Mouse (Mus musculus) liver, embryonic 16.5 days (tissue): Measurements from ENCODE around the gene Eva1a. TPM values are rescaled to one million over a fixed set of nuclear protein-coding genes. Genes with fewer than 3 reads are reported as not detected.

Source experiments
- ATAC-seq: fragments of 200-750 bp; cut with Nextera tagmentation; 2 replicates; pipeline ENCODE4 v1.8.0; 2017; ENCODE audit warnings: low read depth, mild to moderate bottlenecking, moderate number of reproducible peaks, moderate library complexity
- H3K27ac ChIP-seq: fragments of 300-500 bp; sonication (generic); 2 replicates; pipeline ENCODE4 v1.5.1; 2014; ENCODE audit warnings: mild to moderate bottlenecking, low read length
- H3K27me3 ChIP-seq: fragments of 300-500 bp; sonication (generic); 2 replicates; pipeline ENCODE4 v1.6.1; 2014; ENCODE audit warnings: low read depth, low read length, mixed read lengths; ENCODE audit not compliant: control insufficient read depth, insufficient read depth
- H3K36me3 ChIP-seq: fragments of 300-500 bp; sonication (generic); 2 replicates; pipeline ENCODE4 v1.6.1; 2014; ENCODE audit warnings: mild to moderate bottlenecking; ENCODE audit not compliant: control insufficient read depth, insufficient read depth
- H3K4me1 ChIP-seq: fragments of 300-500 bp; sonication (generic); 2 replicates; pipeline ENCODE4 v1.6.1; 2014; ENCODE audit warnings: low read depth, low read length, mixed read lengths; ENCODE audit not compliant: control insufficient read depth
- H3K4me2 ChIP-seq: fragments of 300-500 bp; sonication (generic); 2 replicates; pipeline ENCODE4 v1.6.1; 2014; ENCODE audit warnings: low read depth, low read length, mixed read lengths
- H3K4me3 ChIP-seq: fragments of 300-500 bp; sonication (generic); 2 replicates; pipeline ENCODE4 v1.5.1; 2014; ENCODE audit warnings: low read depth, mild to moderate bottlenecking, low read length
- H3K9ac ChIP-seq: fragments of 300-500 bp; sonication (generic); 2 replicates; pipeline ENCODE4 v1.6.1; 2014; ENCODE audit warnings: low read depth, low read length
- H3K9me3 ChIP-seq: fragments of 300-500 bp; sonication (generic); replicated peaks from 2 replicates; pipeline ENCODE4 v1.6.1; 2016; ENCODE audit warnings: low read length; ENCODE audit not compliant: control insufficient read depth
- WGBS: fragments of 180-500 bp; shearing (Covaris S2); extraction: QIAGEN DNeasy Blood & Tissue Kit; methylation state at CpG from one replicate; pipeline ENCODE4 v1.1.7; 2014; ENCODE audit not compliant: insufficient replicate concordance; 5-methylcytosine and 5-hydroxymethylcytosine counted together
- polyA plus RNA-seq: library from polyadenylated mRNA; unstranded; fragments of >200 nt; fragmentation: Nextera tagmentation; extraction: Ambion mirVana; gene quantifications from 2 replicates; pipeline ENCODE4 v1.2.1, GENCODE M21; 2015

The Eva1a gene
- polyA plus RNA-seq, 1 experiment from 2014 or later: 12.7 TPM

GRCm38 (mm10) chr6:82127827-82128226, 87.0 kb downstream of the Eva1a start:
- H3K27ac ChIP-seq: no peak overlapping the region
- no peaks in the 10 kb centered on the region for H3K4me1 ChIP-seq
- H3K4me2 ChIP-seq: no peak overlapping the region
- WGBS: 51% methylated on average over 9 of the region's 9 CpGs
- ATAC-seq: no peak
- H3K9me3 ChIP-seq: no peaks in the 10 kb centered on the region
- no peaks in the 10 kb centered on the region for H3K27me3 ChIP-seq
- H3K4me3 ChIP-seq: no peak overlapping the region
- H3K9ac ChIP-seq: no peak overlapping the region
- H3K36me3 ChIP-seq: no peaks in the 10 kb centered on the region

GRCm38 (mm10) chr6:82129630-82130217, 88.9 kb downstream of the Eva1a start:
- H3K4me3 ChIP-seq: no peak overlapping the region
- H3K4me2 ChIP-seq: no peak overlapping the region
- no peak overlapping the region for H3K9ac ChIP-seq
- no peaks in the 10 kb centered on the region for H3K9me3 ChIP-seq
- WGBS: 62% methylated on average over 9 of the region's 9 CpGs
- no peak overlapping the region for H3K27ac ChIP-seq
- no peaks in the 10 kb centered on the region for H3K36me3 ChIP-seq
- ATAC-seq: no peak
- H3K4me1 ChIP-seq: no peaks in the 10 kb centered on the region
- H3K27me3 ChIP-seq: no peaks in the 10 kb centered on the region

- H3K36me3 ChIP-seq: no peaks in the 10 kb centered on the region
- H3K27ac ChIP-seq: no peak overlapping the region
- no peak overlapping the region for H3K4me2 ChIP-seq
- no peaks in the 10 kb centered on the region for H3K27me3 ChIP-seq
- H3K9me3 ChIP-seq: no peaks in the 10 kb centered on the region
- ATAC-seq: no peak
- H3K4me3 ChIP-seq: no peak overlapping the region
- no peak overlapping the region for H3K9ac ChIP-seq
- no peaks in the 10 kb centered on the region for H3K4me1 ChIP-seq
- 71% methylated on average over 13 of the region's 13 CpGs for WGBS
These were observed 92.2 kb downstream of the Eva1a start for GRCm38 (mm10) chr6:82132876-82133591.

- no peak for ATAC-seq
- Histone ChIP-seq H3K4me2 (no peak overlapping the region), H3K4me3 (no peak overlapping the region), H3K27ac (no peak overlapping the region), H3K36me3 (no peaks in the 10 kb centered on the region), H3K4me1 (no peaks in the 10 kb centered on the region), H3K9ac (no peak overlapping the region), H3K9me3 (no peaks in the 10 kb centered on the region), H3K27me3 (no peaks in the 10 kb centered on the region)
- WGBS: 72% methylated on average over 7 of the region's 7 CpGs
These were observed 92.7 kb downstream of the Eva1a start for GRCm38 (mm10) chr6:82133592-82133978.

- Histone ChIP-seq H3K9ac (no peak overlapping the region), H3K9me3 (no peaks in the 10 kb centered on the region)
- ATAC-seq: no peak
These were observed 95.3 kb downstream of the Eva1a start for GRCm38 (mm10) chr6:82135959-82136712.

More at GRCm38 (mm10) chr6:82135959-82136712, 95.3 kb downstream of the Eva1a start:
- H3K4me1 ChIP-seq: no peaks in the 10 kb centered on the region
- no peak overlapping the region for H3K27ac ChIP-seq
- no peaks in the 10 kb centered on the region for H3K36me3 ChIP-seq
- H3K4me2 ChIP-seq: no peak overlapping the region
- H3K4me3 ChIP-seq: no peak overlapping the region
- WGBS: 61% methylated on average over 13 of the region's 13 CpGs
- no peaks in the 10 kb centered on the region for H3K27me3 ChIP-seq

Other genes with a start within 250 kb of the Eva1a start
- 2.2 and 2.6 TPM in 2 replicates for gene Gcfc2, start 117.4 kb upstream of the Eva1a start, polyA plus RNA-seq
- gene Mrpl19, start 75.1 kb upstream of the Eva1a start, polyA plus RNA-seq: 15.5 and 18.3 TPM in 2 replicates